Mouse (Mus musculus): ENCODE data around the gene Tbata.

Tbata gene

DNA sequence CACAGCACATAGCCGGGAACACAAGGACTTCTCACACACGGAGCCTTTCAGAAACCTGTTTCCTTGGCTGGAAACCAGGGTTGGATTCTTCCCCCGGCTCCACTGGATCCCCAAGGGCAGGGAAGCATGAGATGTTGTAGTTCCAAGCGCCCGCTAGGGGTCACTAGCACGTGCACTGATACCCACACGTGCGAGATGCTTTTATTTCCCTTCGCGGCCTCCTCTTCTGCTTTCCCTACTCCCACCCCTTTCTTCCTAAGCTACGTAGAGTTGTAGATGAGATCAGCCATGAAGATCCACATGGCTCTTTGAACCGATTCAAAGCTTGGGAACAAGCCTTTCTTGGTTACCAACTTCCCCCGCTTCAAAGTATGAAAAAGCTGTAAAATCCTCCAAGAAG lies 40.0 kb downstream of the Tbata start:
- peak; percentile 78 to 84 for DNase-seq

DNA sequence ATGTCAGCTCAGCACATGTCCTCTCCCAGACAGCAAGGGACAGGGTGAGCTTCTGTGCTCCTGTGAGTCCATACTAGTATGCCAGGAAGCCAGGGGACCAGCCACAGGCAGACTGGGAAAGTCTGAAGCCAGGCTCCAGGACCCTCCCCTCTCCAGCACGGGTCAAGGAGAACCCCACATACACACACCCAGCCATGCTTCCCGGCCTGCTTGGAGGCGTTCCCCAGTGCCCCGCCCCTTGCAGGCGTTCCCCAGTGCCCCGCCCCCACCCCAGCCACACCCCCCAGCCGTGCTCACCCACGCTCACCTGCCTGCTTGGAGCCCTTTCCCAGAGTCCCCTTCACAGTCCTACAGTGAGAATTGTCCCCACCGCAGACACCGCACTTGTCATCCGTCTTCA lies 41.1 kb downstream of the Tbata start:
- DNase-seq = peak; percentile 21 to 34

DNA sequence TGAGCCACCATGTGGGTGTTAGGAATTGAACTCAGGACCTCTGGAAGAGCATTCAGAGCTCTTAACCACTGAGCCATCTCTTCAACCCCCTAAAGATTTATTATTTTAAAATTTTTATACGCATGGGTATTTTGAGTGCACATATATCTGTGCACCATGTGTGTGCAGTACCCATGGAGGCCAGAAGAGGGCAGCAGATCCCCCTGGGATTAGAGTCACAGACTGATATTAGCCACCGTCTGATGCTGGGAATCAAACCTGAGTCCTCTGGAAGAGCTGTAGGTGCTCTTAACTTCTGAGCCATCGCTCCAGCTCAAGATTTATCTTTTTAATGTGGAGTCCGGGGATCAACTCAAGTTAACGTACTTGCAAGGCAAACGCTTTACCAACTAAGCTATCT lies 43.9 kb downstream of the Tbata start:
- DNase-seq = no peak

DNA sequence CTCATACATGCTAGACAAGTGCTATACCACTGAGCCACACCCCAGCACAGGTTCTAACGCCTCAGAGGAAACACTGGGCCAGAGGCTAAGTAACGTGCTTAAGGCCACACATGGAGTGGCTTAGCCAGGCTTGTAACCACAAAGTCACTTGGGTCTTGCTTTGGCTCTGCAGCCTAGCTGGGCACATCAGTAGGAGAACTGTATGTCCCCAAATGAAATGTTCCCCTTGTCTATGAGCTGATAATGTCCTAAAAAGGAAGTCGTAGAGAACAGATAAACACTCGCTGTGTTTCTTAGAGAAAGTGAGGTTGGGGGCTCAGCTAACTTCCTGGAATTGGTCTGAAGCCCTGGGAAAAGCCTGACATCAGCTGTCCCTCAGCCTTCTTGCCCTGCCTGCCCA lies 44.4 kb downstream of the Tbata start:
- DNase-seq = no peak

DNA sequence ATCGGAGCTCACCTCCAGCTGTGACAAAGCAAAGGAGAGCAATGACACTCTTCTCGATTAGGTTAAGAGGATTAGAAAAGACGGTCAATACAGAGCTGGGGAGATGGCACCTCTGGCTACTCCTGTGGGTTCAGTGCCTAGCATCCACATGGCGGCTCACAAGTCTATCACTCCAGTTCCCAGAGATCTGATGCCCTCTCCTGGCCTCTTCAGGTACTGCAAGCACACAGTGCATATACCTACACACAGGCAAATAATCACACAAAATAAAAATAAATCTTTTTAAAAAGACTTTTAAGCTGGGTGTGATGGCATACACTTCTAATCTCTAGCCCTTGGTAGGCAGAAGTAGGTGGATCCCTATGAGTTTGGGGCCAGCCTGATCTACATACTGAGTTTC lies 47.6 kb downstream of the Tbata start:
- DNase-seq = no peak

DNA sequence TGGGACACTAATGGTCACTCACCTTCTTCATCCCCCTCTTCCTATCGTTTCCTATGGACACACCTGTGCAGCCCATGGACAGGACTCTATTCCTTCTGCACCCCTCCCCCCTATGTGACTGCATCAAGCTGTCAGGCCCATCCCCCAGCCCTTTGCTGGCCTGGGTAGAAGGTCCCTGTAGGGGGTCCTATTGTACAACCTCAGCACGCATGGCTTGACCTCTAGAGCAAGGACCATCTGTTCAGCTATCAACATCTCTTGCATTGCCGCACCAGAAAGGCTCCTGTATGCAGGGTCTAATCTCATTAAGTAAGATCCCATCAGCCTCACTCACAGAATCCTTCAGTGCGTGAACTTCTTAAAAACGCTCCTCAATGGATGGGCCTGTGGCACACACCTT lies 53.9 kb downstream of the Tbata start:
- DNase-seq = no peak

DNA sequence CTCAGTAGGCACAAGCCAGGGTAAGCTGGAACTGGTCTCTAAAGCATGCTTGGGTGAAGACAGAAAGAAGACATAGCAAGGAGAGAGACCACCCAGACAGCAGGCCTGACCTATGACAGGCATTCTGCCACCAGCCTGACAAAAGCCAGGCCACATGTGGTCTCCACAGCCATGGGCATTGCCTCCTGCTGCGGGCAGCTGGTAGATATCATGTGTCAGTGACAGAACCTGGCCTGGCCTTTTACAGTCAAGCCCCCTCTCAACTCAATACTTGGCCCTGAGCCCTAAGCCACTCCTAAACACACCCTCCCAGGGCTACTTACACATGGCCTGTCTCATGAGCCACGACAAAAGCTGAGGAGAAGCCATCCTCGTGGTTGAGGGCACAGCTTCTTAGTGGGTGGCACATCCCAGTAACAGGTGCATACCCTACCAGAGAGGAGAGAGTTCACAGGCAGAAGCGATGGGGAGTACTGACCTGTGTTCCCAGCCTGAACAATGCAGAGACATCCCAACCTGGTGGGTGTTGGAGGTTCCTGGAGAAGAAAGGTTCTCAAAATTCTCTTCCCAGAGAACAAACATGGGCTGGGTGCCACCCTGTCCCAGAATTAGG lies 55.1 kb downstream of the Tbata start:
- no peak for DNase-seq

DNA sequence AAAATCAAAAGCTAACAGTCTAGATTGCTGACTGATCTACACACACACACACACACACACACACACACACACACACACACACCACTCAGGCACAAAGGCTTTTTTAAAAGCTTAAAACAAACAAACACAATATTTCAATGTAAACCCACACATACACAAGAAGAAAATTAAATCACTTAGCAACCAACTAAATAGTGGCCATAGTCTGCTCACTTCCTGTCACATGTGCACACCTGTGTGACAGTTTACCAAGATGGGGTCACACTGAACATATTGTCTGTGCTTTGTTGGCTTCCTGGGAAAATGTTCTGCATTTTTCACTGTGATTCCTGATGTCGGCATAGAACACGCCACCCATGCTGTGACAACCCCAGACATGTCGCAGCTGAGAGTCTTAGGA lies 60.0 kb downstream of the Tbata start:
- DNase-seq = no peak

DNA sequence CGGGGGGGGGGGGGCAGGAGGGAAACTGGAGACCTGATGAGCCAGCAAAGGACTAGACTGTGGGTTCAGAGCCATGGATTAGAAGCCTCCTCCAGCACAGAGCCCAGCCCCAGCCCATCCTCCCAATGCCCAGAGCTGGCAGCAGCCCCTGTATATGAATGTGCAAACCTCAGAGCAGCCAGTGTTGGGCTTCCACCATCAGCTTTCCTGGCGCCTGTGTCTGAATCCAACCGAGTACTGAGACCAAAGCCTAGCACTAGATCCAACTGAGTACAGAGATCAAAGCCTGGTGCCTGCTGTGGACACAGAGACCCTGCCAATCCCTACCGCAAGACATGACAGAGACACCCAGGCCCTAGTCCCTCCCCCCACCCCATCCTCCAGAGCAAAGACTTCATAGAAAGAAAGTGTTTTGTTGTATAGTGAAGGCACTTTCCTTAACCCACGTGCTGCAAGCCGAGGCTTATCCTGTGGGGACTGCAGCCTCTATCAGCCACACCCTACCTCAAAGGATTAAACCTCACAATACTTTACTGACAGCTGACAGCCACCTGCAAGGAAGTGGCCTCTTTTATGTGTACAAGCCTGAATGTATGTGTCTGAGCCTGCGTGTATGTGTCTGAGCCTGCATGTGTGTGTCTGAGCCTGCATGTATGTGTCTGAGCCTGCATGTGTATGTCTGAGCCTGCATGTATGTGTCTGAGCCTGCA lies 61.3 kb downstream of the Tbata start:
- DNase-seq = no peak

DNA sequence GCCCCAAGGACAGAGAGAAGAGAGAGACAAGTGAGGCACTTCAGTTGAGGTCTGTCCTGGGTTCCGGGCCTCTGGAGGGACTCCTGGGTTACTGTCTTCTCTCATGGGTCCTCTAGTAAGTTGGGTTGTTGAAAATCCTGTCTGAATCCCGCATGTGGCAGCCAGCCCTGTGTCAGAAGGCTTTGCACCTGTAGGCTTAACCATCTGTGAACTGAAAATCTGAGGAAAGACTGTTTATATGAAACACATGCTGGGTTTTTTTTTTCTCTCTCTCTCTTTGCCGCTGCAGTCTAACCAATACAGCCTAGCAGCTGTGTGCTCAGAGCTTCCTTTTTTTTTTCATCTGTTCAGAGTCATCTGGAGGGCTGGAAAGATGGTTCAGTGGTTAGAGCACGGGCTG lies 62.6 kb downstream of the Tbata start:
- no peak for DNase-seq

DNA sequence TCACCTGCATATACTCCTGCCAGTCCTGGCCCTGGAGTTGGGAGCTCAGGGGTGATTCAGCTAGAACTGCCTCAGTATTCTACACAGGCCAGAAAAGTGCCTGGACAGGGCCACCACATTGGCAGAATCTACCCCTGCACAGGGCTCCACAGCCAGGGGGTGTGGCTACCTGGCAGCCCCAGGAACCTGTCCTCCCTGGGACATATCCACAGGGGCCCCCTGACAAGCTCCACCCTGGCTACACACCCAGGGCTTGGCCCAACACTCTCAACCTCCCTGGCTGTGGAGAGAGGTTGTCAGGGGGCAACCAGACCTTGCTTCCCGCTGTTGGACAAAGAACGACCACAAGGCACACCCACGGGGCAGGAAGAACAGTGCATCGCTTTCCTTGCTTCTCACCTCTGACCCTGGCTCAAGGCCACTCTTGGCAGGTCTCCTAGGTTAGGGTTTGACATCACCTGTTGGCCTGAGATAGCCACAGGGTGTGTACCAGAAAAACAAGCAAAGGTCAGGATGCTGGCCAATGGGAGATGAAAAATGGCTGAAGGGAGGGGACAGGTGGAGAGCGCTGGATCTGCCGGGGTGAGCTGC lies 64.0 kb downstream of the Tbata start:
- DNase-seq = no peak

DNA sequence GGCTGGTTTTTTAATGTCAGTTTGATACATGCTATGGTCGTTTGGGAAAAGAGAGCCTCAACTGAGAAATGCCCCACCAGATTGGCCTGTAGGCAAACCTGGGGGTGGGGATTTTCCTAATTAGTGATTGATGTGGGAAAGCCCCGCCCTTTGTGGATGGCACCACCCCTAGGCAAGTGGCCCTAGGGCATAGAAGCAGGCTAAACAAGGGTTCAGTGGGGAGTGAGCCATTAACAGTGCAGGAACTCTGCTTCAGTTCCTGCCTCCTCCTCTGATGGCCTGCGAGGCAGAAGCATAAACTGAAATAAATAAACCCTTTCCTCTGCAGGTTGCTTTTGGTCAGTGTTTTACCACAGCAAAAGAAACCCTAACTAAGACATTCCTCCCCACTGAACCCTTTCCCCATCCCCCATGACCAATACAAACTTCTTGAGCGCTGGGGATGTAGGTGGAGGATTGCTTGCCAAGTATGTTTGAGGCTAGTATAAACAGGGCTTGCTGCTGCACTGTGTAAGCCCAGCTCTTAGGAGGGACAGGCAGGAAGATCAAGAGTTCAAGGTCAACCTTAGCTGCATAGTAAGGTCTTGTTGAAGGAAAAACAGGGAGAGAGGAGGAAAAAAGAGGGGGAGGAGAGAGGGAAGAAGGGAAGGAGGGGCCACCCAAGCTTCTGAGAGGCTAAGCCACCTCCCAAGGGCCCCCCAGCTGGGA lies 65.1 kb downstream of the Tbata start:
- peak in 1 of 2 experiments; percentile 13 for DNase-seq

DNA sequence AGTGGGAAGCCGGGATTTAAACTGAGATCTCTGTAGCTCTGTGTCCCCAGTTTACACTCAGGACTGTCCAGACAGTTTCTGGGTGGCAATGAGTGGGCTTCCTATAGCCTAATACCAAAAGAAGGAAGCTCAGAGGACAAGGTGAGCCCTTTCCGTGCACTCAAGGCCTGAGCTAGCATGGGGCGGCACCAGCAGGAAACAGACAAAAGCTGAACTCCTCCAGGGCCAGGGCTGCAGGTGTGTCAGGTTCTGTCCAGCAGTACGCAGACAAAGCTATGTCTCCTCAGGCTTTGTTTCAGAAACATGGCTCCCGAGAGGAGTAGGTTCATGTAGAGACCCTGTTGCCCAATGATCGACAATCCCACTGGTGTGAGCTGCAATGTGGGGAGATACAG lies 65.6 kb downstream of the Tbata start:
- DNase-seq = no peak

Data from kidney, postnatal 4 days (tissue).